Mouse (Mus musculus) lung, embryonic 16.5 days (tissue): ENCODE measurements around the gene Fkbp11. TPM values are rescaled to one million over a fixed set of nuclear protein-coding genes. Genes with fewer than 3 reads are reported as not detected.
"Not testable (repeated sequence)": the region's sequence is repeated elsewhere in the genome, so short reads cannot be mapped to it uniquely, and the experiment has no call there.

Experiments
- ATAC-seq: fragments of 200-750 bp; cut with Nextera tagmentation; 2 replicates; pipeline ENCODE4 v1.8.0; 2017; ENCODE audit warnings: low read depth, mild to moderate bottlenecking, moderate library complexity
- H3K27ac ChIP-seq: fragments of 300-500 bp; sonication (generic); 2 replicates; pipeline ENCODE4 v1.5.1; 2014; ENCODE audit warnings: mild to moderate bottlenecking, control low read depth, low read length
- H3K27me3 ChIP-seq: fragments of 300-500 bp; sonication (generic); 2 replicates; pipeline ENCODE4 v1.6.1; 2014; ENCODE audit warnings: low read depth, low read length, mixed read lengths; ENCODE audit not compliant: control insufficient read depth, insufficient read depth
- H3K36me3 ChIP-seq: fragments of 300-500 bp; sonication (generic); 2 replicates; pipeline ENCODE4 v1.6.1; 2014; ENCODE audit warnings: low read length; ENCODE audit not compliant: control insufficient read depth, insufficient read depth
- H3K4me1 ChIP-seq: fragments of 300-500 bp; sonication (generic); replicated peaks from 2 replicates; pipeline ENCODE4 v1.6.1; 2014; ENCODE audit warnings: low read length, mixed read lengths; ENCODE audit not compliant: control insufficient read depth, insufficient read depth
- H3K4me2 ChIP-seq: fragments of 300-500 bp; sonication (generic); 2 replicates; pipeline ENCODE4 v1.6.1; 2014; ENCODE audit warnings: low read depth, low read length, control low read depth
- H3K4me3 ChIP-seq: fragments of 300-500 bp; sonication (generic); 2 replicates; pipeline ENCODE4 v1.5.1; 2014; ENCODE audit warnings: mild to moderate bottlenecking, low read length, control low read depth
- H3K9ac ChIP-seq: fragments of 300-500 bp; sonication (generic); 2 replicates; pipeline ENCODE4 v1.6.1; 2014; ENCODE audit warnings: low read length, control low read depth
- H3K9me3 ChIP-seq: fragments of 300-500 bp; sonication (generic); 2 replicates; pipeline ENCODE4 v1.6.1; 2016; ENCODE audit warnings: low read length; ENCODE audit not compliant: control insufficient read depth
- WGBS: fragments of 180-500 bp; shearing (Covaris S2); extraction: QIAGEN DNeasy Blood & Tissue Kit; methylation state at CpG from one replicate; pipeline ENCODE4 v1.1.7; 2014; 5-methylcytosine and 5-hydroxymethylcytosine counted together
- polyA plus RNA-seq: library from polyadenylated mRNA; unstranded; fragments of >200 nt; fragmentation: Nextera tagmentation; extraction: Ambion mirVana; gene quantifications from 2 replicates; pipeline ENCODE4 v1.2.1, GENCODE M21; 2015

The Fkbp11 gene
- polyA plus RNA-seq, 1 experiment from 2014 or later: 32.5 TPM

DNA sequence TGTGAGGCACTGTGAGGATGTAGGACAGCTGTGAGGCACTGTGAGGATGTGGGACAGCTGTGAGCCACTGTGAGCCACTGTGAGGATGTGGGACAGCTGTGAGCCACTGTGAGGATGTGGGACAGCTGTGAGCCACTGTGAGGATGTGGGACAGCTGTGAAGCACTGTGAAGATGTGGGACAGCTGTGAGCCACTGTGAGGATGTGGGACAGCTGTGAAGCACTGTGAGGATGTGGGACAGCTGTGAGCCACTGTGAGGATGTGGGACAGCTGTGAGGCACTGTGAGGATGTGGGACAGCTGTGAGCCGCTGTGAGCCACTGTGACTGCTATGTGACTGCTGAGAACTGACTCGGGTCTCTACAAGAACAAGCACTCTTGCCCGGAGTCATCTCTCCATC is 15.9 kb upstream of the Fkbp11 start:
- not testable (repeated sequence) for H3K4me1 ChIP-seq, H3K4me3 ChIP-seq, H3K4me2 ChIP-seq, H3K9me3 ChIP-seq, H3K27me3 ChIP-seq, H3K9ac ChIP-seq, ATAC-seq
- 77% methylated on average over 3 of the region's 3 CpGs for WGBS
- Histone ChIP-seq H3K27ac (peak overlapping the region; percentile 91), H3K36me3 (peaks cover 15% of the 10 kb centered on the region)

DNA sequence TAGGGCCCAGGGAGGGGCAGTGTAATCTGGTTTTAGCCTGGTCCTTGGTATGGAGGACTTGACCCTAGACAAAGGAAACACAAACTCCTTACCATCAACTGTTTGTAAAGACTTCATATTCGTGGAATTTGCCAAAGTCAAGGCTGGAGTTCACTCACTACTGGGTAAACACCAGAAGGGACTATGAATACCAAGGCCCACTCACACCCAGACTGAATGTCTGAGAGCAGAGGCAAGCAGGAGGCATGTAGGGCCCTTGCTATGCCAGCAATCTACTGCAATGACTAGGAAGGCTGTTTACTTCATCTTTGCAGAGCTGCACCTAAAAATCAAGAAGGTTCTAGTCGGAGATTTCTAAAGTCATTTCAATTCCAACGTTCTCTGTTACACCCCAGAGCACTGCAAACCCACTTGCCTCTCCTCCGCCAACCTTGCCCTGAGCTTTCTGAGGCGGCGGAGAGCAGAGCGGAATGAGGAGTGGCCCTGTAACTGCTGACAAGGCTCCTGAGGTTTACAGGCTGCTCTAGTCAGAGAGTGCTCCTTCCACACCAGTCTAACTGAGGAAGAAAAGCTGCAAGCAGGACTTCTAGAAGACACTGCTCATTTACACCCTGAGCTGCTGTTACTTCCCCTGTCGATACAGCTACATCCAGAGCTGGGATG is 14.9 kb upstream of the Fkbp11 start:
- H3K9me3 ChIP-seq: 0 out of 2 replicates have a peak, but pooled peaks cover 2% of the 10 kb centered on the region
- H3K4me1 ChIP-seq: peaks cover 9% of the 10 kb centered on the region
- peak; percentile 73 for ATAC-seq
- WGBS: 68% methylated on average over 8 of the region's 8 CpGs
- H3K9ac ChIP-seq: no peak overlapping the region
- no peak overlapping the region for H3K4me2 ChIP-seq
- no peaks in the 10 kb centered on the region for H3K27me3 ChIP-seq
- H3K36me3 ChIP-seq: peaks cover 16% of the 10 kb centered on the region
- no peak overlapping the region for H3K4me3 ChIP-seq
- H3K27ac ChIP-seq: peak overlapping the region; percentile 91

DNA sequence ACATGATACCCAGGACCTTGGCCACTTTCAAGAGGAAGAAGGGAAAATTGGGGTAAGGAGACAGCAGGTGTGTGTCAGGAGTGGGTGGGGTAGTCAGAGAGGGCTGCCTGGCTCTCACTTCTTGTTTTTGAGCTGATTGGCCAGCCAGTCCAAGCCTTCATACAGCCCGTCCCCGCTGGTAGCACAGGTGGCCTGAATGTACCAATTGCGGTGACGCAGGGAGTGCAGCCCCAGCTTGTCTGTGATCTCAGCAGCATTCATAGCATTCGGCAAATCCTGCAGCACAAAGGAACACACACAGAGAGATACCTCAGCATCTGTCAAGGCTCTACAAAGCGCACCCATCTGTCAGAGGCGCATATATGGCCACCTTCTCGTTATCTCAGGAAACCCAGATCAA is 12.2 kb upstream of the Fkbp11 start:
- peaks cover 27% of the 10 kb centered on the region for H3K36me3 ChIP-seq
- H3K4me2 ChIP-seq: no peak overlapping the region
- H3K27me3 ChIP-seq: no peaks in the 10 kb centered on the region
- H3K9ac ChIP-seq: no peak overlapping the region
- no peak for ATAC-seq
- 0 out of 2 replicates have a peak, but pooled peaks cover 2% of the 10 kb centered on the region for H3K9me3 ChIP-seq
- 90% methylated on average over 8 of the region's 8 CpGs for WGBS
- no peak overlapping the region for H3K4me3 ChIP-seq
- H3K27ac ChIP-seq: no peak overlapping the region
- peaks cover 6% of the 10 kb centered on the region for H3K4me1 ChIP-seq

GRCm38 (mm10) chr15:98738796-98739195 is 10.8 kb upstream of the Fkbp11 start:
- Histone ChIP-seq H3K27me3 (no peaks in the 10 kb centered on the region), H3K9me3 (no peaks in the 10 kb centered on the region), H3K36me3 (peaks cover 27% of the 10 kb centered on the region), H3K4me1 (peaks cover 2% of the 10 kb centered on the region; the same call in 1 of the 2 replicates), H3K27ac (0 out of 2 replicates have a peak overlapping the region, but pooled peaks have one; percentile 9), H3K9ac (no peak overlapping the region), H3K4me2 (no peak overlapping the region), H3K4me3 (no peak overlapping the region)
- ATAC-seq: no peak
- 65% methylated on average over 4 of the region's 4 CpGs for whole genome bisulfite sequencing

DNA sequence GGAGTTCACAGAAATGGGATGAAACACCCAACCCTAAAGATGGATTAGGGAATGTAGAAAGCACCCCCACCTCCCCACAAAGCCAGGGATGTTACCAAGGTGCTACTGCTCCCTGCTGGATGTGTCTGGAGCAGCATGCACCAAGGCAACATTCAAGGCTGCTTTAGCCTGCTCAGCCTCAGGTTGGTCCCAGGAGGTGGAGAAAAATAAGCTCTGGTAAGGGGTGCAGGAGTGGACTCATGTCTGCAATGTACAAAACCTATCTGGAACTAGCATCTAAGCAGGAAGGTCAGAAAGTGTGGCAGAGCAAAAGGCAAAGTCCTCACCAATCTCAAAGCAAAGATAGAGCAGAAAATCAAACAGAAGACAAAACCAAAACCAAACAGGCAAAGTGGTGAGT is 9.9 kb upstream of the Fkbp11 start:
- Histone ChIP-seq H3K4me2 (no peak overlapping the region), H3K36me3 (peaks cover 27% of the 10 kb centered on the region), H3K9ac (no peak overlapping the region), H3K27me3 (no peaks in the 10 kb centered on the region), H3K4me3 (no peak overlapping the region), H3K27ac (0 out of 2 replicates have a peak overlapping the region, but pooled peaks have one; percentile 14), H3K4me1 (no peaks in the 10 kb centered on the region), H3K9me3 (no peaks in the 10 kb centered on the region)
- no peak for ATAC-seq

DNA sequence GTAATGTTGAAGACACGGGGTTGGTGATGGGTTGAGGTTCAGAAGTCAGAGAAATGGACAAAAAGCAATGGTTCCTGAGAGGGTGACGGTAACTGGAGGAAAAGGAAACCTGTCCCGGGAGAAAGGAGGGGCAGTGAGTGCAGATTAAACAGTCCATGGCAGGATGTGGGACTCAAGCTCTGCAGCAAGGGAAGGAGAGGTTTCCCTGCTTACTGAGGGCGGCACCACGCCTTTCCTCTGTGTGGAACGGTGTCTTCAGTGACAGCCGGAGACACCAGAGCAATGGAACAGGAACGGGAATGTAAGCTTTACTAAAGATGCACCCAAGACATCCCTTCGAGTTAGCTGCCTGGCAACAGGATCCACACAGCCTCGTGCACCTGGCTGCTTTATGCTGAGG is 8.5 kb upstream of the Fkbp11 start:
- no peak for ATAC-seq
- H3K9ac ChIP-seq: no peak overlapping the region
- 74% methylated on average over 10 of the region's 10 CpGs for WGBS
- H3K4me3 ChIP-seq: no peak overlapping the region
- no peak overlapping the region for H3K4me2 ChIP-seq
- H3K9me3 ChIP-seq: no peaks in the 10 kb centered on the region
- peaks cover 27% of the 10 kb centered on the region for H3K36me3 ChIP-seq
- no peaks in the 10 kb centered on the region for H3K27me3 ChIP-seq
- H3K27ac ChIP-seq: no peak overlapping the region
- H3K4me1 ChIP-seq: no peaks in the 10 kb centered on the region

GRCm38 (mm10) chr15:98733976-98734566 is 6.1 kb upstream of the Fkbp11 start:
- Histone ChIP-seq H3K4me3 (no peak overlapping the region), H3K27ac (no peak overlapping the region), H3K9me3 (no peaks in the 10 kb centered on the region), H3K27me3 (no peaks in the 10 kb centered on the region), H3K4me2 (no peak overlapping the region), H3K9ac (no peak overlapping the region), H3K36me3 (peaks cover 12% of the 10 kb centered on the region; the same call in 1 of the 2 replicates), H3K4me1 (no peaks in the 10 kb centered on the region)
- 62% methylated on average over 5 of the region's 5 CpGs for WGBS
- no peak for ATAC-seq

DNA sequence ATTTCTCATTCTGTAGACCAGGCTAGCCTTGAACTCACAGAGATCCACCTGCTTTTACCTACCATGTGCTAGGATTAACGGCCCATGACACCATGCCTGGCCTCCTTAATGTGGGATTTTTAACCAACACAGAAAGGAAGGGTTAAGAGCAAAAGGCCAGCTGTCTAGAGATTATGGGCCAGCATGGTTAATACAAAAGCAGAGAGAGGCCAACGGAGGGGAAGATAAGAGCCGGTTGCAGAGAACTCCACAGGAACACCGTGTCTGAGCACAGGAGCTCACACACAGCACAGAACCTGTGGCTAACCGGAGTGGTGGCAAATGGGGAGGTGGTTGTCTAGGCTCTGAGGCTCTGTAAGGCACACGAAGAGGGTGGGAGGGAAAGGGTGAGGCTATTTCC is 5.4 kb upstream of the Fkbp11 start:
- no peak overlapping the region for H3K27ac ChIP-seq
- H3K9me3 ChIP-seq: no peaks in the 10 kb centered on the region
- peaks cover 12% of the 10 kb centered on the region; the same call in 1 of the 2 replicates for H3K36me3 ChIP-seq
- H3K4me2 ChIP-seq: no peak overlapping the region
- ATAC-seq: no peak
- H3K27me3 ChIP-seq: no peaks in the 10 kb centered on the region
- no peak overlapping the region for H3K4me3 ChIP-seq
- H3K9ac ChIP-seq: no peak overlapping the region
- peaks cover under 1% of the 10 kb centered on the region; the same call in 1 of the 2 replicates for H3K4me1 ChIP-seq
- 59% methylated on average over 6 of the region's 6 CpGs for WGBS

- Histone ChIP-seq H3K9me3 (no peaks in the 10 kb centered on the region), H3K27me3 (no peaks in the 10 kb centered on the region), H3K4me1 (peaks cover 7% of the 10 kb centered on the region), H3K27ac (no peak overlapping the region), H3K4me3 (no peak overlapping the region), H3K36me3 (peaks cover 6% of the 10 kb centered on the region; the same call in 1 of the 2 replicates), H3K9ac (no peak overlapping the region), H3K4me2 (no peak overlapping the region)
- 60% methylated on average over 8 of the region's 8 CpGs for WGBS
- no peak for ATAC-seq
These were observed 4.1 kb upstream of the Fkbp11 start for GRCm38 (mm10) chr15:98732006-98732531.
